In the genomic region with DNA sequence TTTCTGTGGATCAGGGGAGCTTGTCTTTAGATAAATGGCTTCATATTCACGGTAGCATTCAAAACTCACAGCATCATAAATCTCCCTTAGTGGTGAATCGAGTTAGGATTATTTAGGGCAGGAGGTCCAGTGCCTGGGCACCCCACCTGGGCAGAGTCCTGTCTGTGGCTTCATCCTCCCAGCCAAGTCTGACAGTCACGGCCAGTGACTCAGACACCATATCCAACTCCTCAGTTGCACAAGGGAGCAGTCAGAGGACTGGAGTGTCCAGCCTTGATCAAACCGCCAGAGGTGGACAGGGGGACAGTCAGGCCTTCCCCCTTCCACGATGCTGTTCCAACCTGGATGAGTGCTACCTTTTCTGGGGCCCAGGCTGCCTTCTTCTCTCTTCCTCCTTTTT, we compare ENCODE assay signal across 42 mouse cellular contexts. TPM values are rescaled to one million over a fixed set of nuclear protein-coding genes. Genes with fewer than 3 reads are reported as not detected.
"Had no signal": no experiment of that assay in that cellular context is flagged by ENCODE, and none has a peak within 500 bp of the region (broad histone marks: within the 10 kb centered on the region; RNA-seq: fewer than 3 reads in every experiment).

No protein-coding gene starts in this region.

- H3K4me3 ChIP-seq: gastrocnemius, adult 2 months; heart, embryonic 10.5 days; heart, embryonic 12.5 days; hindbrain, embryonic 10.5 days; hindbrain, embryonic 12.5 days; intestine, embryonic 15.5 days; limb, embryonic 13.5 days; limb, embryonic 15.5 days; liver, embryonic 12.5 days had no signal

- ATAC-seq: hindbrain, embryonic 16.5 days; inflammation-experienced regulatory T-cells, adult 6 months; intestine, embryonic 15.5 days; intestine, postnatal 0 days; liver, embryonic 12.5 days had no signal

- H3K9me3 ChIP-seq: heart, embryonic 10.5 days; heart, embryonic 12.5 days; hindbrain, embryonic 10.5 days; hindbrain, embryonic 12.5 days; intestine, embryonic 15.5 days; limb, embryonic 13.5 days; limb, embryonic 15.5 days; liver, embryonic 12.5 days had no signal

- H3K27me3 ChIP-seq: hindbrain, embryonic 12.5 days; intestine, embryonic 15.5 days; limb, embryonic 13.5 days; limb, embryonic 15.5 days had no signal

- H3K9ac ChIP-seq: heart, embryonic 12.5 days; hindbrain, embryonic 12.5 days; intestine, embryonic 15.5 days; limb, embryonic 13.5 days; limb, embryonic 15.5 days; liver, embryonic 12.5 days; liver, embryonic 14.5 days had no signal

- H3K27ac ChIP-seq: gastrocnemius, adult 2 months; heart, embryonic 10.5 days; hindbrain, embryonic 10.5 days; hindbrain, embryonic 12.5 days; intestine, embryonic 15.5 days; limb, embryonic 13.5 days; limb, embryonic 15.5 days; liver, embryonic 12.5 days; liver, embryonic 14.5 days had no signal

- DNase-seq: gastrocnemius, adult 2 months; gastrocnemius, postnatal 10 days; gastrocnemius, postnatal 25 days; heart, adult 18-20 months; heart, postnatal 10 days; heart, postnatal 4 days; kidney, adult 18-20 months; kidney, adult 8-10 months; kidney, postnatal 14 days; kidney, postnatal 36 days; layer of hippocampus, adult 9-11 months; layer of hippocampus, postnatal 36 days; left cerebral cortex, postnatal 4 days had no signal

- H3K4me2 ChIP-seq: heart, embryonic 12.5 days; hindbrain, embryonic 12.5 days; intestine, embryonic 15.5 days; limb, embryonic 13.5 days; limb, embryonic 15.5 days; liver, embryonic 12.5 days had no signal

- H3K36me3 ChIP-seq: heart, embryonic 10.5 days; heart, embryonic 12.5 days; hindbrain, embryonic 10.5 days; hindbrain, embryonic 12.5 days; intestine, embryonic 15.5 days; liver, embryonic 12.5 days had no signal

RNA-seq across cellular contexts. Expression of a gene that starts 31.1 kb away (rescaled TPM):
- total RNA-seq: granulocyte monocyte progenitor cell, adult 5-6 weeks had no signal
- polyA plus RNA-seq: inflammation-experienced regulatory T-cells, adult 6 months had no signal

RNA-seq across cellular contexts. Expression of a gene that starts 59.9 kb away (rescaled TPM):
- total RNA-seq: gastrocnemius, adult 2 months; gastrocnemius, postnatal 10 days; gastrocnemius, postnatal 25 days; gastrocnemius, postnatal 4 days; granulocyte monocyte progenitor cell, adult 5-6 weeks; heart, adult 18-20 months; heart, adult 8-10 months; heart, postnatal 10 days; heart, postnatal 25 days; heart, postnatal 4 days; layer of hippocampus, adult 18-20 months; layer of hippocampus, adult 8-10 months; layer of hippocampus, postnatal 14 days; layer of hippocampus, postnatal 36 days; left cerebral cortex, adult 18-20 months; left cerebral cortex, adult 8-10 months; left cerebral cortex, postnatal 10 days; left cerebral cortex, postnatal 25 days; left cerebral cortex, postnatal 4 days; liver, adult 2 months had no signal
- polyA plus RNA-seq: heart, embryonic 10.5 days; heart, embryonic 12.5 days; heart, embryonic 14.5 days; heart, embryonic 16.5 days; hindbrain, embryonic 10.5 days; hindbrain, embryonic 12.5 days; hindbrain, embryonic 16.5 days; inflammation-experienced regulatory T-cells, adult 6 months; intestine, embryonic 15.5 days; intestine, postnatal 0 days; kidney, embryonic 16.5 days; large intestine, adult 2 months; limb, embryonic 11.5 days; limb, embryonic 13.5 days; limb, embryonic 15.5 days; liver, adult 2 months; liver, embryonic 12.5 days; liver, embryonic 14.5 days had no signal
